Mouse (Mus musculus) midbrain, postnatal 0 days (tissue): ENCODE results near the gene Zscan26. TPM values are rescaled to one million over a fixed set of nuclear protein-coding genes. Genes with fewer than 3 reads are reported as not detected.

ENCODE experiments used
- ATAC-seq: fragments of 200-750 bp; cut with Nextera tagmentation; 2 replicates; pipeline ENCODE4 v1.8.0; 2017; ENCODE audit warnings: moderate number of reproducible peaks, mild to moderate bottlenecking, moderate TSS enrichment, moderate library complexity; ENCODE audit not compliant: low FRiP score
- DNase-seq: peaks from one replicate; pipeline ENCODE4 v3.0.0-alpha.2; 2015; ENCODE audit warnings: low spot score
- H3K27ac ChIP-seq: fragments of 300-500 bp; sonication (generic); 2 replicates; pipeline ENCODE4 v1.5.1; 2014; ENCODE audit warnings: low read depth, mild to moderate bottlenecking, low read length, mixed read lengths
- H3K27me3 ChIP-seq: fragments of 300-500 bp; sonication (generic); 2 replicates; pipeline ENCODE4 v1.6.1; 2014; ENCODE audit warnings: low read length, control low read depth, mixed read lengths; ENCODE audit not compliant: insufficient read depth
- H3K36me3 ChIP-seq: fragments of 300-500 bp; sonication (generic); 2 replicates; pipeline ENCODE4 v1.6.1; 2014; ENCODE audit warnings: low read length, control low read depth, mixed read lengths; ENCODE audit not compliant: insufficient read depth
- H3K4me1 ChIP-seq: fragments of 300-500 bp; sonication (generic); 2 replicates; pipeline ENCODE4 v1.6.1; 2014; ENCODE audit warnings: mild to moderate bottlenecking, control low read depth, antibody characterized with exemption, low read length, mixed read lengths; ENCODE audit not compliant: insufficient read depth
- H3K4me2 ChIP-seq: fragments of 300-500 bp; sonication (generic); 2 replicates; pipeline ENCODE4 v1.6.1; 2014; ENCODE audit warnings: low read depth, mild to moderate bottlenecking, low read length, mixed read lengths; ENCODE audit not compliant: poor library complexity, severe bottlenecking
- H3K4me3 ChIP-seq: fragments of 300-500 bp; sonication (generic); 2 replicates; pipeline ENCODE4 v1.5.1; 2014; ENCODE audit warnings: low read depth, mild to moderate bottlenecking, low read length, moderate library complexity
- H3K9ac ChIP-seq: fragments of 300-500 bp; sonication (generic); replicated peaks from 2 replicates; pipeline ENCODE4 v1.6.1; 2014; ENCODE audit warnings: mild to moderate bottlenecking, low read length, moderate library complexity, mixed read lengths; ENCODE audit not compliant: poor library complexity, severe bottlenecking
- H3K9me3 ChIP-seq: fragments of 300-500 bp; sonication (generic); 2 replicates; pipeline ENCODE4 v1.6.1; 2016; ENCODE audit warnings: low read length, control low read depth
- CTCF ChIP-seq: IDR thresholded peaks from 2 replicates; pipeline ENCODE4 v1.5.1; 2016; ENCODE audit warnings: antibody characterized with exemption, mild to moderate bottlenecking
- WGBS: fragments of 180-500 bp; shearing (Covaris S2); extraction: QIAGEN DNeasy Blood & Tissue Kit; methylation state at CpG from one replicate; pipeline ENCODE4 v1.1.7; 2014; 5-methylcytosine and 5-hydroxymethylcytosine counted together
- polyA plus RNA-seq: library from polyadenylated mRNA; unstranded; fragments of >200 nt; fragmentation: Nextera tagmentation; extraction: Ambion mirVana; gene quantifications from 2 replicates; pipeline ENCODE4 v1.2.1, GENCODE M21; 2015
- total RNA-seq: library from RNA; depleted of rRNA; stranded (reverse); fragments of >200 nt; gene quantifications from 2 replicates; pipeline ENCODE4 v1.2.3, GENCODE M21; 2014

The Zscan26 gene
- total and polyA plus RNA-seq, 2 experiments from 2014 or later: 19.4 to 22.6 TPM

DNA sequence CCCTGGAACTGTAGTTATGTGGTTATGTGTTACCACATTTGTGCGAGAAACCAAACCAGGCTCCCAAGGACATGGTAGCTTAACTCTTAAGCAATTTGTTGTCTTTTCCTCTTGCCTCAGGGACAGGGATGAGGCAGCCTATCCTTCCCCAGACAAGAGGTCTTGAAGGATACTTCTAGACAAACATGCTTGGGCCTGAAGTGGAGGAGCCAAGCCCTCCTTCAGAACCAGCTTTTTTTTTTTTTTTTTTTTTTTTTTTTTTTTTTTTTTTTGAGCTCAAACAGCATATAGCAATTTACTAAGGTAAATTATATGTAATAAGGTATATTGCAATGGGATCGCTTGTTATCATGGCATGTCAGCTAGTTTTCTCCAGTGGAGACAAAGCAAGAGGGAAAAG, 37.8 kb downstream of the Zscan26 start:
- no peak overlapping the region for H3K4me2 ChIP-seq
- no peak overlapping the region for H3K27ac ChIP-seq
- ATAC-seq (no peak), DNase-seq (no peak)
- H3K4me3 ChIP-seq: no peak overlapping the region
- H3K9ac ChIP-seq: no peak overlapping the region
- no peaks in the 10 kb centered on the region for H3K9me3 ChIP-seq
- WGBS: 96% methylated on average over 2 of the region's 2 CpGs
- H3K36me3 ChIP-seq: no peaks in the 10 kb centered on the region
- no peaks in the 10 kb centered on the region for H3K27me3 ChIP-seq
- no peaks in the 10 kb centered on the region for H3K4me1 ChIP-seq
- no peak for TF ChIP-seq CTCF

DNA sequence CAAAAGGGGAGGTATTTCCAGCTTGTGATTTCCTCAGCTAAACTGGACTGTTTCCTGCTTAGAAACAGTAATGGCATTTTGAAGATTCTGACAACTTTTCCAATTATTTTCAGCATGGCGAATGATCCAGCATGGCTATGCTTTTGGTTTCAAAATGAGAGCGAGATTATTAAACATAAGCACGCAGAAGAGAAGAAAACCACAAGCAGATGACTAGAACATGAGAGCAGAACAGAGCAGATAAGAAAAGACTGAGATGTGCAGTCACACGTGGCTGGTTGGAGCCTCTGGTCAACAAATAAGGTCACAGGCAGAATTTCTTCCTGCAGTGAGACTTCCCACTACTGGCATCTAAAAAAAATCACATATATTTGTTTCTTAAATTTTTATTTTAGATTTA, 38.3 kb downstream of the Zscan26 start:
- Histone ChIP-seq H3K9me3 (no peaks in the 10 kb centered on the region), H3K4me1 (no peaks in the 10 kb centered on the region), H3K9ac (no peak overlapping the region), H3K27me3 (no peaks in the 10 kb centered on the region), H3K36me3 (no peaks in the 10 kb centered on the region), H3K4me2 (no peak overlapping the region), H3K4me3 (no peak overlapping the region), H3K27ac (no peak overlapping the region)
- DNase-seq (no peak), ATAC-seq (no peak)
- TF ChIP-seq CTCF: no peak
- 77% methylated on average over 4 of the region's 4 CpGs for WGBS

DNA sequence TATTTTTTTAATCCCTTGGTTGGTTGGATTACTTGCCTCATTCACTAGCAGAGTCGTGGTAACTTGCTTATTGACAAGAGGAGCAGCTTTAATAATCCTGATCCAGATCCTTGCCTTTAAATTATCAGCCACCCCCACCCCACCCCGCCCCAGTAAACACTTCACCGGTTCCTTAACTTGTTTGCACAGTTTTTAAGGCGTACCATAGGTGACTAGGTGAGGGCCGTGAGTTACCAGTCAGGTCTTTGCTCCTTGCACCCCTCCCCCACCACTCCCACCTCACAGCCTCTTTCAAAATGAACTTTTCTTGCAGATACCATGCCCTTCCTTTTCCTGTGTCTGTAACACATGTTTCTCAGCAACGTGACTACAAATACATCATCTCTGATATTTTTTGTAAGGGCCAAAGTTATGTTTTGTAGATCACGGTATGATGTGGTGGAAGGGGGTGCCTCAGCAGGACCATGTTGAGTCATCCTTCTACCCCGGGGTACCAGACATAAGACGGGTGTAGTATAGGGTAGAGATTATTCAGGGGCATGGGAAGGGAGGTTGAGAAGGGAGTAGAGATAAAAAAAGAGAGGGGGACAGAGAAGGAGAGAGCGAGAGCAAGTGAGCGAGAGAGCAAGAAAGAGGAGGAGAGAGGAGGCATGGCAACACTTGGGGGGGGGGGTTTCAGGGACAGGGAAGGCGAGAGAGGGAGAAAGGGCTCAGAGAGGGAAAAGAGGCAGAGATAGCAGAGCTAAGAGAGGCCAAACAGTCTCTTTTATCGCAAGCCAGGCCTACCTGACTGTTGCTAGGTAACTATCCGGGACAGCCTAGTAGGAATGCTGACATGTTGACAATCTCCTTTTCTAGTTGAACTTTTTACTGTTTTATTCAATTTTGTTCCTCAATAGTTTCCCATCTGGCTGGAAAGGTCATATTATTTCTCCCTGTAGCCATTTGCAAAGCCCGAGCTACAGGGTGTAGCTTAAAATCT, 39.0 kb downstream of the Zscan26 start:
- no peaks in the 10 kb centered on the region for H3K27me3 ChIP-seq
- 59% methylated on average over 14 of the region's 15 CpGs for WGBS
- TF ChIP-seq CTCF: no peak
- no peak overlapping the region for H3K4me2 ChIP-seq
- H3K4me3 ChIP-seq: no peak overlapping the region
- no peak overlapping the region for H3K9ac ChIP-seq
- ATAC-seq (no peak), DNase-seq (no peak)
- H3K4me1 ChIP-seq: no peaks in the 10 kb centered on the region
- H3K27ac ChIP-seq: no peak overlapping the region
- no peaks in the 10 kb centered on the region for H3K9me3 ChIP-seq
- no peaks in the 10 kb centered on the region for H3K36me3 ChIP-seq

DNA sequence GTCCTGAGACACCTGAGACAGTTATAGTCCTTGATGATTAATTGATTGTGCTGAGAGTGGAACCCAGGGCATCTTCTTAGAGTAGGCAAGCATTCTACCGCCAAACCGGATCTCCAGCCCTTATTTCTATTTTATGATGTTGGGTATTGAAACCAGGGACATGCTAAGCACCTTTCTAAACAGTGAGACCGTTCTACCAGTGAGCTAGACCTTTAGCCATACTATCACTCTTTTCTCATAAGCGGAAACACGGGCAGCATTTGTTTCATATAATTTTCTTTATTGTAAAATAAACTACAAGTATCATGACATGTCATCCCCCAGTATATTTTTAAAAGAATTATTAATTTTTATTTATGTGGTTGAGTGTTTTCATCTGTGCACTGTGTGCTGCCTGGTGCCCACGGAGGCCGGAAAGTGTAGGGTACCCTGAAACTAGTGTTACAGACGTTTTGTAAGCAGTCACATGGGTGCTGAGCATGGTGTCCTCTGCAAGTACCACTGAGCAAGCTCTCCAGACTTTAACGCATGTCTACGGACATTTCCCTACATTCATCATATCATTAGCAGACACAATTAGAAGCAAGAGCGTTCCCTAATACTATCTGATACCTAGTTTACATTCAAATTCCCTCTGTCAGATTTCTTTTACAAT, 44.6 kb downstream of the Zscan26 start:
- H3K4me2 ChIP-seq: peak overlapping the region; percentile 63
- peak overlapping the region; percentile 70 for H3K27ac ChIP-seq
- no peaks in the 10 kb centered on the region for H3K36me3 ChIP-seq
- no peaks in the 10 kb centered on the region for H3K27me3 ChIP-seq
- peak overlapping the region; percentile 77; the same call in 1 of the 2 replicates for H3K9ac ChIP-seq
- H3K4me3 ChIP-seq: peak overlapping the region; percentile 57
- ATAC-seq: peak; percentile 21
- no peaks in the 10 kb centered on the region for H3K9me3 ChIP-seq
- 51% methylated on average over 11 of the region's 11 CpGs for WGBS
- no peak for TF ChIP-seq CTCF
- DNase-seq: no peak
- H3K4me1 ChIP-seq: no peaks in the 10 kb centered on the region

DNA sequence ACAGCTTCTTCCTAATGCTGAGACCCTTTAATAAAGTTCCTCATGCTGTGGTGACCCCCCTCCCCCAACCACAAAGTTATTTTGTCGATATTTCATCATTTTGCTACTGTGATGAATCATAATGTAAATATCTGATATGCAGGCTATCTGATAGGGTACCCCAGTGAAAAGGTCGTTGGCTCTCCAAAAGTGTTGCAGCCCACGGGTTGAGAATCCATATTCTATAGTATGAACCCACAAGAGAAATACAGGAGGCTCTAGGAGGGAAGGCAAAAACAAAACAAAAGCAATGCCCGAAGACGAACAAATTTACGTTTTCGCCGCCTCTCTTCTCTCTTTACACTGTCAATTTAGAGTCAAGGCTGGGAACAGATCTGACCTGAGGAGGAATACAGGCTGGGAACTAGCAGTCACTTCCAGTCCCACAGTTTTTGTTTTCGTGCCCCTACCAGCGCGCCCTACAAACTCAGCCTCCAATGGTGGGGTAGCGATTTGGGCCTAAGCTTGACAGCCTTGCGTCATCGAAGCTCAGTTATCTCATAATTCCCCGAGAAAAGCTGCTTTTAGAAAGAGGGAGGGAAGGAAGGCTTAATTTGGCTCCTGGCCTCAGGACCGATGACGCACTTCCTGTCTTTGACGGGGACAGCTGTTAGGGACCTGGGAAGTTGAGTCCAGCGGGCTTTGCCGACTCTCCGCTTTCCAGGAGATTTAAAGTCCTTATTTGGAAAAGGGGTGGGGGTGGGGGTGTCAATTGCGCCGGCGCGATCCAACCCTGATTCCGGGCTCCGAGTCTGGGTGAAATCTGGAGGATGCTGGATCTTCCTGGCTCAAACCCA, 45.3 kb downstream of the Zscan26 start:
- TF ChIP-seq CTCF: no peak
- peak overlapping the region; percentile 57 for H3K4me3 ChIP-seq
- peak overlapping the region; percentile 77 for H3K9ac ChIP-seq
- peak overlapping the region; percentile 63 for H3K4me2 ChIP-seq
- no peaks in the 10 kb centered on the region for H3K4me1 ChIP-seq
- peak overlapping the region; percentile 79 for H3K27ac ChIP-seq
- H3K9me3 ChIP-seq: no peaks in the 10 kb centered on the region
- 3% methylated on average over 27 of the region's 27 CpGs for WGBS
- no peaks in the 10 kb centered on the region for H3K36me3 ChIP-seq
- DNase-seq (peak; percentile 96), ATAC-seq (peak; percentile 96)
- no peaks in the 10 kb centered on the region for H3K27me3 ChIP-seq
